Mouse (Mus musculus) liver, embryonic 14.5 days (tissue): ENCODE measurements around the gene Abcf2.
"Not testable (repeated sequence)": the region's sequence is repeated elsewhere in the genome, so short reads cannot be mapped to it uniquely, and the experiment has no call there.

Experiments used
- CTCF ChIP-seq: IDR thresholded peaks from 2 replicates; pipeline ENCODE4 v1.5.1; 2016; ENCODE audit warnings: antibody characterized with exemption, low read depth, control low read depth
- EP300 ChIP-seq: IDR thresholded peaks from 2 replicates; pipeline ENCODE4 v1.6.1; 2016; ENCODE audit warnings: antibody characterized with exemption, low read depth

DNA sequence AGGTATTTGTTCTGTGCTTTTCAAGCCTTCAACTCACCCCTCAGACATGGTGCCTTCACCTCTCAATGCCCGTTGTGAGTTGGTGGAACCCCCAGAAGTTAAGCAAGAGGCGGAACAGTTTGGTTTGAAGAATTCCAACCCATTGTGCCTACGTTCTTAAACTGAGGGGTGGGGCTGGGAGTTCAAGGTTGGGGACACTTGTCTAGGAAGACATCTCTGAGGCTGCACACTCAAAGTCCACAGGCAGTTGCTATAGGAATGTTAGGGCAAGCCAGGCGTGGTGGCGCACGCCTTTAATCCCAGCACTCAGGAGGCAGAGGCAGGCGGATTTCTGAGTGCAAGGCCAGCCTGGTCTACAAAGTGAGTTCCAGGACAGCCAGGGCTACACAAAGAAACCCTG lies 21.9 kb downstream of the Abcf2 start:
- not testable (repeated sequence) for TF ChIP-seq CTCF, EP300
